Mouse (Mus musculus) megakaryocyte, embryonic 14.5 days (primary cell): ENCODE measurements at regions not wholly inside any gene's neighbourhood (a gene's known extent, or its start where the extent isn't known, plus 50 kb on each side); places are given as distances from the start of the nearest gene placed in this dataset.
"Not testable (repeated sequence)": the region's sequence is repeated elsewhere in the genome, so short reads cannot be mapped to it uniquely, and the experiment has no call there.

Experiments
- H3K27me3 ChIP-seq: replicated peaks from 2 replicates; pipeline ENCODE3; 2012; ENCODE audit warnings: inconsistent platforms
- H3K36me3 ChIP-seq: replicated peaks from 2 replicates; pipeline ENCODE3; 2012; ENCODE audit warnings: low read length, inconsistent platforms, mixed read lengths
- H3K4me1 ChIP-seq: 2 replicates; pipeline ENCODE4 v1.6.1; 2012; ENCODE audit warnings: inconsistent platforms
- H3K4me3 ChIP-seq: replicated peaks from 2 replicates; pipeline ENCODE3; 2012; ENCODE audit warnings: moderate library complexity, mild to moderate bottlenecking, inconsistent platforms
- H3K9me3 ChIP-seq: 2 replicates; pipeline ENCODE4 v1.6.1; 2012; ENCODE audit warnings: inconsistent platforms
- FLI1 ChIP-seq: IDR thresholded peaks from 2 replicates; pipeline ENCODE4 v1.6.1; 2012; ENCODE audit warnings: low read length, inconsistent platforms, mixed read lengths
- GATA1 ChIP-seq: IDR thresholded peaks from 3 replicates; pipeline ENCODE4 v1.6.1; 2012; ENCODE audit warnings: mixed read lengths, low read length, inconsistent platforms, borderline replicate concordance

DNA sequence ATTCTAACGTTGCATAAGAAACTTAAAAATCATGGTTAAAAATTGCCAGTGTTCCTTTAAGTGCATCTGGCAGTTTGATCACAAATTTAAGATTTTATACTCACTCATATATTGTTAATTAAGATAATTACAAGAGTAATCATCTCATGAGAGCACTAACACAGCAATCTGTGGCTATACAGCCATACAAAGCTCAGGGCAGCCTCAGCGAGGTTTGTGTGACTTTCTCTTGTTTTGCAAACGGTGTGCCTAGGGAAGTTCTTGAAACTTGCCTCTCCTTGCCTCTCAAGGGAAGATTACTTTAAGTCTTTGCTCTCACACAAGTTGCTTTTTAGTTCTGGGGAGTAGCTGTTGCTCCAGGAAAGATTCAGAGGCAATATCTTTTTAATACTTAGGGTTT is 58.1 kb upstream of the Slc1a4 start:
- no peaks in the 10 kb centered on the region for H3K4me1 ChIP-seq
- H3K4me3 ChIP-seq: no peak overlapping the region
- H3K9me3 ChIP-seq: peaks cover 15% of the 10 kb centered on the region
- H3K27me3 ChIP-seq: no peaks in the 10 kb centered on the region
- TF ChIP-seq FLI1 (no peak), GATA1 (no peak)
- no peaks in the 10 kb centered on the region for H3K36me3 ChIP-seq

DNA sequence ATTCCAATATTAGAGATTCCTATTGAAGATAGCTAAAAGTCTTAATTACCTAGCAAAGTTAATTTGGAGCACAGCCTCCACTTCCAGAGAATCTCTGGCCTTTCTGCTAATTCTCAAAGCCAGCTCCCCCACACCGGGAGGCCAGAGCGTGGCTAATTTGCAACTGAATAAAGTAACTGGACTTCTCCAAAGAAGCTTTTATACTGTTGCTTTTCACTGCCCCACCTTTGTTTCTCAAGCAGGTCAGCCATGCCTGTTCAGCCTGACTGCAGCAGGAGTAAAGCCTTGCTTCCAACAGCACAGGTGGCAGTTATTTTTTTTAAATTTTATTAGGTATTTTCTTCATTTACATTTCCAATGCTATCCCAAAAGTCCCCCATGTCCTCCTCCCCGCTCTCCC is 60.8 kb upstream of the Slc1a4 start:
- not testable (repeated sequence) for H3K36me3 ChIP-seq, H3K4me1 ChIP-seq, H3K4me3 ChIP-seq, H3K27me3 ChIP-seq
- peaks cover 13% of the 10 kb centered on the region for H3K9me3 ChIP-seq

DNA sequence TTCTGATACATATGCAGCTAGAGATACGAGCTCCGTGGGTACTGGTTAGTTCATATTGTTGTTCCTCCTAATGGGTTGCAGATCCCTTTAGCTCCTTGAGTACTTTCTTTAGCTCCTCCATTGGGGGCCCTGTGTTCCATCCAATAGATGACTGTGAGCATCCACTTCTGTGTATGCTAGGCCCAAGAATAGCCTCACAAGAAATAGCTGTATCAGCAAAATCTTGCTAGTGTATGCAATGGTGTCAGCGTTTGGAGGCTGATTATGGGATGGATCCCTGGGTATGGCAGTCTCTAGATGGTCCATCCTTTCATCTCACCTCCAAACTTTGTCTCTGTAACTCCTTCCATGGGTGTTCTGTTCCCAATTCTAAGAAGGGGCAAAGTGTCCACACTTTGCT is 61.3 kb upstream of the Slc1a4 start:
- peaks cover 12% of the 10 kb centered on the region for H3K9me3 ChIP-seq
- not testable (repeated sequence) for H3K4me3 ChIP-seq, H3K4me1 ChIP-seq, H3K27me3 ChIP-seq, H3K36me3 ChIP-seq

GRCm38 (mm10) chr11:20395848-20396203 is 63.3 kb upstream of the Slc1a4 start:
- Histone ChIP-seq H3K4me1 (peaks cover 3% of the 10 kb centered on the region), H3K9me3 (peaks cover 5% of the 10 kb centered on the region), H3K4me3 (no peak overlapping the region), H3K27me3 (no peaks in the 10 kb centered on the region), H3K36me3 (no peaks in the 10 kb centered on the region)
- no peak for TF ChIP-seq FLI1
- no peak for TF ChIP-seq GATA1

- H3K4me1 ChIP-seq: peaks cover 8% of the 10 kb centered on the region
- TF ChIP-seq FLI1 (no peak), GATA1 (no peak)
- peaks cover 2% of the 10 kb centered on the region for H3K9me3 ChIP-seq
These were observed 63.8 kb upstream of the Slc1a4 start for GRCm38 (mm10) chr11:20396204-20396848.

GRCm38 (mm10) chr11:20396884-20397283 is 64.4 kb upstream of the Slc1a4 start:
- peaks cover 8% of the 10 kb centered on the region for H3K4me1 ChIP-seq
- no peaks in the 10 kb centered on the region for H3K9me3 ChIP-seq
- TF ChIP-seq GATA1 (no peak), FLI1 (no peak)
- H3K4me3 ChIP-seq: no peak overlapping the region
- no peaks in the 10 kb centered on the region for H3K27me3 ChIP-seq
- no peaks in the 10 kb centered on the region for H3K36me3 ChIP-seq

More at GRCm38 (mm10) chr11:20396204-20396848, 63.8 kb upstream of the Slc1a4 start:
- Histone ChIP-seq H3K4me3 (no peak overlapping the region), H3K27me3 (no peaks in the 10 kb centered on the region), H3K36me3 (no peaks in the 10 kb centered on the region)

GRCm38 (mm10) chr11:20400302-20401234 is 68.1 kb upstream of the Slc1a4 start:
- no peak for TF ChIP-seq GATA1
- TF ChIP-seq FLI1: no peak
- H3K9me3 ChIP-seq: no peaks in the 10 kb centered on the region
- peaks cover 8% of the 10 kb centered on the region for H3K4me1 ChIP-seq
- H3K4me3 ChIP-seq: peak overlapping the region; percentile 78
- H3K27me3 ChIP-seq: peaks cover 2% of the 10 kb centered on the region
- H3K36me3 ChIP-seq: no peaks in the 10 kb centered on the region

DNA sequence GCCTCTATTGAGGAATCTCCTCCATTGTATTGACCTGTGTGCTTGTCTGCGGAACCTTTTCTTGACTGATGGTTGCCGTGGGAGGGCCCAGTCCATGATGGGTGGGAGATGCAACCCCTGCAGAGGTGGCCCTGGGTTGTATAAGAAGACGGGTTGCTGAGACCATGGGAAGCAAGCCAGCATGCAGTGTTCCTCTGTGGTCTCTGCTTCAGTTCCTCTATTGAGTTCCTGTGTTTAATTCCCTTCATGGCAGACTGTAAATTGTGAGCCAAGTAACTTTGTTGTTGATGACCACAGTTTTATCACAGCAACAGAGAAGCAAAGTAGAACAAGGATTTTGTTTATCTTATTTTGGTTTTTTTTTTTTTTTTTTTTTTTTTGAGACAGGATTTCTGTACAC is 70.9 kb upstream of the Slc1a4 start:
- Histone ChIP-seq H3K27me3 (peaks cover 6% of the 10 kb centered on the region), H3K4me1 (peaks cover 8% of the 10 kb centered on the region), H3K4me3 (no peak overlapping the region), H3K9me3 (no peaks in the 10 kb centered on the region), H3K36me3 (no peaks in the 10 kb centered on the region)
- TF ChIP-seq FLI1: no peak
- TF ChIP-seq GATA1: no peak

GRCm38 (mm10) chr11:20404476-20404875 is 72.0 kb upstream of the Slc1a4 start:
- Histone ChIP-seq H3K9me3 (peaks cover 2% of the 10 kb centered on the region), H3K27me3 (peaks cover 7% of the 10 kb centered on the region), H3K4me1 (peaks cover 8% of the 10 kb centered on the region), H3K36me3 (no peaks in the 10 kb centered on the region), H3K4me3 (no peak overlapping the region)
- TF ChIP-seq FLI1 (no peak), GATA1 (no peak)

DNA sequence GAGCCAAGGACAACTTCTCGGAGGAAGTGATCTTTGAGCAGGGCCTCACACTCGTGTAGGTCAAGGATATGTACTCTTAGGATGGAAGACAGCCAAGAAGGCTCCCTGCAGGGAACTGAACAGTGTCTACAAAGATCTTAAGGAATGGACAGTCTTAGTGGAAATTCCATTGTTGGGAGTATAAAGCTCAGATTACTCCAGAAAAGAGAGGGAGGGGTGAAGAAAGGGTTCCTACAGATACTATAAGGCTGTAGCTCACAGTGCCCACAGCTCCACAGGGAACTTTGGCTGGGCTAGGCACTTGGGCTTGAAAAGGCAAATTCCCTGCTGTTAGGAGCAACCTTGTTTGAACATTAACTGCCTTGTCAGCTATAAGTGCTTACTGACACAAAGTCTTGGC is 85.6 kb upstream of the Slc1a4 start:
- H3K4me3 ChIP-seq: no peak overlapping the region
- TF ChIP-seq GATA1: no peak
- TF ChIP-seq FLI1: no peak
- no peaks in the 10 kb centered on the region for H3K36me3 ChIP-seq
- H3K27me3 ChIP-seq: no peaks in the 10 kb centered on the region
- no peaks in the 10 kb centered on the region for H3K4me1 ChIP-seq
- peaks cover 78% of the 10 kb centered on the region for H3K9me3 ChIP-seq

- no peaks in the 10 kb centered on the region for H3K4me1 ChIP-seq
- H3K9me3 ChIP-seq: peaks cover 54% of the 10 kb centered on the region
- no peaks in the 10 kb centered on the region for H3K36me3 ChIP-seq
- H3K27me3 ChIP-seq: no peaks in the 10 kb centered on the region
- H3K4me3 ChIP-seq: no peak overlapping the region
- TF ChIP-seq GATA1: no peak
- TF ChIP-seq FLI1: no peak
These were observed 88.4 kb upstream of the Slc1a4 start for GRCm38 (mm10) chr11:20420876-20421275.
